Mouse (Mus musculus) ES-CJ7 (cell line): ENCODE results near the gene Taf1c.
A peak's percentile ranks its signal among the peaks of the same experiment; 100 is the strongest.

ENCODE experiments used
- DNase-seq: peaks from one replicate; pipeline ENCODE4 v3.0.0; 2011; ENCODE audit warnings: low read depth, low spot score

The Taf1c gene

DNA sequence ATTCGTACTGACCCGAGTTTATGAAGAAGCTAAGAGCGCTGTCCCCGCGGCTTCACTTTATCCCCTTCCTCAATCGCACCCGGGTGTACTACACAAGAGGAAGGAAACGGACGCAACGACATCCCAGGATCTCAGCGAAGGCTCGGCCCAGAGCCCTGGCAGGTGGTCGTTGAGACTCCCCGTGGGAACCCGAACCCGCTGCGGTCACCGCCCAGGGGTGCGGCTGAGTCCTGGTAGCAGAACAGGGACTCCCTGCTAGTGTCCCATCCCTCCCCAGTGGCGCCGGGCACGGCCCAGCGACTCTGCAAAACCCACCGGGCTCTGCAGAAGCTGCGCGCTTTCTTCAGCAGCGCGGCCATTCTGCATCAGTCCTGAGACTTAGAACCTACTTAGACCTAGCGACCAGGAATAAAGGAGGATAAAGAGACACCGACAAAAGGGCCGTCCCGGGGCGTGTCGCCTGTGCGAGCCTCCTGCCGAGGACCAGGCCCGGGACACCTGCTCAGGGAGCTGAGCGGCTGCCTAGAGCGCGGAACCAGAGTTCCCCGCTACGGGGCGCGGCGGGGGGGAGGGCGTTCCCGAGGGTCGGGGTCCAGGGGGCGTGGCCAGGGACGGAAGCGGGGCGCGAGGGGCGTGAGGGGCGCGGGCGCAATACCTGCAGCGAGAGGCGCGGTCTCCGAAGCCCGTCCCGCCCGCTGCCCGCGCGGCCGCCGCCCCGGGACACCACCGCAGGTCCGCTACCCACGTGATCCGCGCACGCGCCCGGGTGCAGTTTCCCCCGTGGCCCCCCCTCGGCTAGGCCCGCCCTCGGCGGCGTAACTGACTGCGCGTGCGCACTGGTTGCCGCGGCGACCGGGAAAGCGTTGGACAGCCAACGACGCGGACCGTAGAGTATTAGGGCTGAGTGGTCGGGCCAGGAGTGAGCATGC, 30.3 kb downstream of the Taf1c start, which contains the start of the genes Hsdl1 and Dnaaf1:
Gene Hsdl1, minus strand, starts transcription at position 747 of the 929 bp plus-strand sequence.
Gene Dnaaf1, plus strand, starts transcription at position 799 of the 929 bp plus-strand sequence.
- peak; percentile 92 for DNase-seq

DNA sequence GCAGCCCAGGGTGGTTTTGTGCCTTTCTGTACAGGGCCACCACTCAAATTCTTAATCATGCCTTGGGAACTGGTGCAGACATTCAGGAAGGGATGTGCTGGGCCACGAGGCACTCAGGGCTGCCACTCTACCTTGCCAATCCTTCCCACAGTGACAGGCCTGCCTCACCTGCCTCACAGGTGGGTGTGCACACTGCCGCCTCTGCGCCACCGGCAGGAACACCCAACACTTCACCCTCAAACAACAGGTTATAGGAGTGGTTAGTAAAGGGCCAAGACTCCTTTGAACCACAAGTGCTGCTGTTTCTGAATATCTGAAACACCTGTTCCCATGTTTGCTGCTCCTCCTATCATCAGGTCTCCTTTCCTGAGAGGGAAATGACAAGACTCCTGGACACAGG, 32.6 kb downstream of the Taf1c start:
- no peak for DNase-seq

DNA sequence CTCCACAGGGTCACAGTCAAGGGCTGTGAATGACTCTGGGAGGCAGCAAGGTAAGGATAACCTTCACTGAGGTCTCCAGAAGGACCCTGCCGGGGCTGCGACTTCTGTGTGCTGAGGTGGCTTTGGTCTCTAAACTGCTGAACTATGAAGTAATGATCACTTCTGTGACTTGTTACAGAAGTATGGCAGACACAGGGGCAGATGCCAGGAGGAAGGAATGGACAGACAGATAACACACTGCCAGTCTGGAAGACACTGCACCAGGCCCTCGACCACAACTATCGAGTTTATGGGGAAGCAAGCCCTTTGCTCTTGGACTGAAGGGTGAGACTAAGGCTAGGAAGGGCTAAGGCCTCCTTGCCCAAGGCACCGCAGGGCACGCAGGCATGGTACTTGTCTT, 33.9 kb downstream of the Taf1c start:
- no peak for DNase-seq

DNA sequence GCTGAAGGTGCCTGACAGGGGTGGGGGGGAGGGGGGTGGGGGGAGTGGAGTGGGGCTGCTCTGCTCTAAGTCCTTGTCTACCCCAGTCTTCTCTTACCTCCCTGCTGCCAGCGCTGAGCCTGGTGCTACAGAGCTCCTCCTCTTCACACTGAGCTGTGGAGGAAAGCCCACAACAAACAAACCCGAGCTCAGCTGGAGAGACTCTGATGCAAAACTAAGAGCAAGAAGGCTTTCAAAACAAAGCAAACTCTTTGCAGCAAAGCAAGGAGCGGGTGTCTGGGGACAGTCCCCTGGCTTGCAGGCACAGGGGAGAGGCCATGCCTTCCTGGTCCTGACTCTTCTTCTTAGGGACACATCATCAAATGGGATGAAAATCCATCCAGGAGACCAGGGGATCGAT, 35.1 kb downstream of the Taf1c start:
- DNase-seq, result no peak

DNA sequence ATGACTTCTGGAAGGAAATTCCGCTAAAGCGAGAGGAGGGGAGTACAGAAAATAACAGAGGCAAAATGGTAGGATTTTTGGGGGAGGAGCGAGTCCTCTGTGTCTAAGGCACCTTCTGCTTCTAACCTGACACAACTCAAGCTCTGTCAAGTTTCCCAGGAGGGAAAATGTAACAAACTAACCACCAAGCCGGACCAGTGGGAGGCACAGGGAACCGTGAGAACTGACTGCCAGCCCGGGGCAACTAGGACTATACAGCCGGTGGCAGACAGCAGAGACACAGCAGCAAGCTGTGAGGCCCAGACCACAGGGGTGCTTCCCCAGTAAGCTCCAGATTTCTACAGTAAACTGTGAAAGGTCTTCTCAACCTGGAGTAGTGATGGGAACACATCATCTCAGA, 36.1 kb downstream of the Taf1c start:
- DNase-seq, result no peak

DNA sequence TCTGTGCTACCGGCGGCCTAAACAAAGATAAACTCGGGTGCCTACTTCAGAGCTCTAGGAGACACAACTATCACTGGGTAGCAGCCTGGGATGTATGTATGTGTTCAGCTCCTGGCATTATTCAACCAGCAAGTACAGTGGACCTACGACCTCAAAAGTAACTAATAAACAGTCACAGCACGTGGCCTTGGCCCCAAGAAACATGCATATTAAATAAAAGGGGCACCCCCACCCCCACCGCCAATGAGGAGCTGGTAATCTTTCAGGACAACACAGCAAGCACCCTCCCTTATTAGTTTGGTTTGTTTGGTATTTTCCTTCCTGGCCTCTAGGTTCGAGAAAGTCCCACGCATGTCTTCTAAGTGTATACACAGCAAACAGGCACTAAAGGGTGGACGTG, 36.8 kb downstream of the Taf1c start:
- DNase-seq, result no peak

DNA sequence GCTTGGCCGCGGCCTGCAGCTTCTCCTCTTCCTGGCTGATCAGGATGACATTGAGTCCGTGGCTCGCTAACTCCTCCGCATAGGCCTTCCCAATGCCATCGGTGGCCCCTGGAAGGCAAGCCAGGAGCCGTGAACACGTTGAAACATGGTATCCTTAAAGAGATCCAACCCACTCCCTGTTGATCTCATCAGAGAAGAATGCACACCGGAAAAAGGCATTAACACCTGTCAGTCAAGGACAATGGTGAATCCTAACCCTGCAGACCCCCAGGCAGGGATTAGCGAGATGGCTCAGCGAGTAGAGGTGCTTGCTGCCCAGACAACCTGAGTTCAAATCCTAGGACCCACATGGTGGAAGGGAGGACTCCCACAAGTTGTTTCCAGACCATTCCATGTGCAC, 38.7 kb downstream of the Taf1c start:
- DNase-seq, result peak; percentile 91

DNA sequence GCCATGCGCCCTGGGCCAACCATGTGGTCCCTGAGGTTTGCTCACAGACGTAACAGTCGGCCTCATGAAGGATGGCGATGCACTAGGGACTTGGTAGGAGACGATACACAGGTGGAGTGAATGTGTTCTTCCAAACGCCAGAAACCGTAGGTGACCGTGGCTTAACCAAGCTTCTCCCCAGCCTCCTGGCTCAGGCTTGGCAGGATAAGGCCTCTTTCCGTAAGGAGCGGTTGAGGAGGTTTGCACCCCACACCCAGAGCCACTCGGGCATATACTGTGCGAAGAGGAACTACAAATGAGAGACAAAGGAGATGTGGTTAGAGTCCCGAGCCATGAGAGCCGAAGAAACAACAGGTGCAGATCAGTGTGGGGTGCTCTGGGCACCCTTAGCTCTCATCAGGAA, 41.2 kb downstream of the Taf1c start:
- DNase-seq, result no peak

DNA sequence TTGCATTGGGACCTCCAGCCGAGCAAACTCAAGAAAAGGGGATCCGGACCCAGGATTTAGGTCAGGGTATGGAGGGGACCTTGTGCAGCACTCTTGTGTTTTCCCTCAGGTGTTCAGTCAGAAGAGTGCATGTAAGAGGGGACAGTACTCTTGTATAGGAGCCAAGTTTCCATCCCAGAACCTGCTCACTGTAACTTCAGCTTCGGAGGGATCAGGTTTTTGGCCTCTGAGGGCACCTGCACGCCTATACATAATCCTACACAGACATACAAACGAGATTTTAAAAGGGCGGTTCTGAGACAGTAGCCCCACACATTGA, 45.7 kb downstream of the Taf1c start:
- DNase-seq, result no peak

DNA sequence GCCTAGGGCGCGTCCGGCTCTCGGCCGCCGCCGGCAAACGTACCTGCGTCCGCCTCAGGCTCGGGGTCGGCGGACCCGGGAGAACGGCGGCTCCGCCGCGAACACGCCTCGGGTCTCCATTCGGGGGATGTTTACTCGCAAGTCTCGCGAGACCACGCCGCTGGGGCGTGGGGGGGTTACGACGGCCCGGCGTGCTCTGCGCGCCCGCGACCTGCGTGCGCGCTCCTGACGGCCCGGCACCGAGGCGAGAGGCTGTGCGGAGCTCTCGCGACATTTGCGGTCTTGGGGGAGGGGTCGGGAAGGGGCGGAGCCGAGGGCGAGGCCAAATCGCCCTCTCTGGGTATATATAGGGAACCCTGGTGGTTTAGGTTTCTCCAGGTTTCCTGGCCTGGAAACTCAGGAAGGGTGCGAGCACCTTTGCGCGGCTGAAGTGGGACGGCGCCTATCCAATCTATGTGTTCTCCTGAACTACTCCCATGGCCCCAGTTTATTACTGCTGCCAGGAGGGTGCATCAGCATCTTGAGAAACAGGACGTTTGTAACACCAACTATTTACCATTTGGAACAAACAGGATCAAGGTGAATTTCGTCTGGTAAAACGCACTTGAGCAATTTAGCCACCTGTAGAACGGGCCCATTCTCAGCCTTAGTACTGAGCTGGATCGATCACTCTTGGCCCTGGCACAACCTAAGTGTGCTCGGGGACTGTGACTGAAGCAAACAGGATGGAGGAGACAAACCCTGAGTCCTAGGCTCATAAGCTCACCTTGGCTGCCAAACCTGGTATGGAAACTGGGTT, 46.2 kb downstream of the Taf1c start, which contains the start of gene Mbtps1:
Gene Mbtps1, minus strand, starts transcription at position 133 of the 799 bp plus-strand sequence.
- DNase-seq, result peak; percentile 99

DNA sequence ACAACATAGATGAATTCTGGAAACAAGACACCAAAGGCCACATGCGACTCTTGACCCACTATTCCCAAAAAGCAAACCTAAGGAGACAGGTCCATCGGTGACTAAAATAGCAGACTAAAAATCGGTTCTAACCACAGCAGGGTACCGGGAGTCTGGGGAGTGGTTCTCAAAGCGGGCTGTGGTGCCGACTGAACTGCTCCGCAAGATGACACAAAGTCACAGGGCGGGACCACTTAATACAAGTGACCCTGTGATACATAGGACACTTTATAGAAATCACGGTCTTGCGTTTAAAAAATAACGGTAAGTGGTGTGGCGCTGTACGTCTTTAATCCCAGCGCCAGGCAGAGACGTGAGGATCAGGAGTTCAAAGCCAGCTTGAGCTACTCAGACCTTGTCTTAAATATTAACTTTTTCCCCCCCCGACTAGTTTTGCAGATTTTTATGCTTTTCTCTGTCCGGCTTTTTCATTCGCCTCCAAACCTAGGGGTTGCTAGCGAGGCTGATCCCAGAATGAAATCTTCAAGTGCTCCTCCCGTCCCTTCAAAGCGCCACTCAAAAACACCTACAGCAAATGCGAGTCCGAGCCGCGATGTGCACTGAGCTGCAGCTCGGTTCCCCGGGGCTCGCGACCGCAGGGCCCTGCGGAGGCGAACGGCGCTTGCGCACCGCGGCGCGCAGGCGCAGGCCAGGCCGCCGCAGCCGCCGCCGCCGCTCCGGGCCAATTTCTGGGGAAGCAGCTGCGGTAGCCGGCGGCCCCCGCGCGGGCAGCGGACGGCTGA, 47.0 kb downstream of the Taf1c start:
- DNase-seq, result peak; percentile 77

DNA sequence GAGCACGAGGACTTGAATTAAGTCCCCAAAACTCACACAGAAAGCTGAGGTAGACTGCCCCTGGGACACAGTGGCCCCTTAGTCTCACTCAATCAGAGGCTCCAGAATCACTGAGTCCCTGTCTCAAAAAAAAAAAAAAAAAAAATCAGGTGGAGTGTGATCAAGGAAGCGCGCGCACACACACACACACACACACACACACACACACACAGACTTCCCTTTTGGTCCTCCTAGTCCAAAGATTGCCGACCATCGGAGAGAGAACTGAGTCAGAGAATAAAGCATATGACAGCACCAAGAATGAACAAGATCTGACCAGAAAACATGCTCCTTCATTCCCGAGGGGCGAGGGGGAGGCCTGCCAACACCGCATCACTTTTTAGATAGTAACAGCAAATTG, 47.9 kb downstream of the Taf1c start:
- DNase-seq, result no peak

DNA sequence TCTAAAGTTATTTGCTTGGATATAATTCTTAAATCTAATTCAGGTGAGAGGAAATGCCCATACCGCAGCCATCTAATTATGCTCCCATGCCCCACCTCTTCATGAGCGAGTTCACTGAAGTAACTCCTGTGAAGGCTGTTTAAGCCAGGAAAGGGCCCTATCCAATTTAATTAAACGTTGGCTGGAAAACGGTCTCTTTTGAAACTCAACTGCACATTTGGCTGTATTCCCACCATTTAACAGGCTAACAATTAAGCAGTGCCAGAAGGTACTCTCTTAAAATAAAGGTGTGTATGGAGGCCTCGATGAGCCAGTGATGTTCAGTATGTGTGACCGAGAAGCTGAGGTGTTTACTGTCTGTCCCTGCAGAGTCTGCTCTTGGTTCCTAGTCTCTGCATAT, 49.2 kb downstream of the Taf1c start:
- no peak for DNase-seq

DNA sequence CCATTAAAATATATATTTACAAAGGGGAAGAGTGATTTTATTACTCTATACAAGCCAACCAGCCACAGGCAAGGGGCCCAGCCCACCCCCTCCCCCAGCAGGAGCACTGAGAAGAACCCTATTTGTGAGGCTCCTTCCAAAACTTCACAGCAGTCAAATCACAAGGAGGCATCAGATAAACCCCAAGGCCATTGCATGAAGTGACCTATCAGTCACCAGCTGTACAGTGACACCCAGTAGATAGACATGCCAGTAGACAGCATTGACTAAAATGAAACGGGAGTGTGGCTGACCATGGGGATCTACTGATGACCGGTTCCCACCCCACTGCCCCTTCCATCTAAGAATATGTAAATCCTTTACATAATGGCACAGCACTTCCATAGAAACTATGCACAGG, 52.1 kb downstream of the Taf1c start:
- DNase-seq, result no peak

DNA sequence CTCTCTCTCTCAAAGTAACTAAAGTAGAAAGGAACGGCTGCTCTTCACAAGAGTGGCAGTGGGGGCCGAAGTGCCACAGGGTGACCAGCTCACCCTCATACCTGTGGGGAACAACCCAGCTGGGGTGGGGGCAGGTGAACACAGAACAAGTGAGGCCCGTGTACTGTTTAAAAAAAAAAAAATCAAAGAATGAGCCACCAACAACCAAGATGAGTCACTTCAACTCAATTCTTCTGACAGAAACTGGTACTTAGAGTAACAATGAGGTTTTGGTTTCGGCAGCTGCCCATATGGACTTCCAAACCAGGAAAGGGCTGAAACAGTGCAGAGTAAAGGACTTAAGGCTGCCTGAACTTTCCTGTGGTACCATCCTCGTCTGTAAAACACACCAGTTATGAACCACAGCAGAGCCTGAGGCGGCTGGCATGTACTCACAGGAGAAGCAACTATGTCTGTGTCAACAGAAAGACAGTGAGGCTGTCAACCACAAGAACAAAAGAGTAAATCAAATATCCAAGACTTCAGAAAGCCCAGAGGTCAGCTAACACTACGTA, 56.4 kb downstream of the Taf1c start:
- DNase-seq, result no peak
